In the genomic region with DNA sequence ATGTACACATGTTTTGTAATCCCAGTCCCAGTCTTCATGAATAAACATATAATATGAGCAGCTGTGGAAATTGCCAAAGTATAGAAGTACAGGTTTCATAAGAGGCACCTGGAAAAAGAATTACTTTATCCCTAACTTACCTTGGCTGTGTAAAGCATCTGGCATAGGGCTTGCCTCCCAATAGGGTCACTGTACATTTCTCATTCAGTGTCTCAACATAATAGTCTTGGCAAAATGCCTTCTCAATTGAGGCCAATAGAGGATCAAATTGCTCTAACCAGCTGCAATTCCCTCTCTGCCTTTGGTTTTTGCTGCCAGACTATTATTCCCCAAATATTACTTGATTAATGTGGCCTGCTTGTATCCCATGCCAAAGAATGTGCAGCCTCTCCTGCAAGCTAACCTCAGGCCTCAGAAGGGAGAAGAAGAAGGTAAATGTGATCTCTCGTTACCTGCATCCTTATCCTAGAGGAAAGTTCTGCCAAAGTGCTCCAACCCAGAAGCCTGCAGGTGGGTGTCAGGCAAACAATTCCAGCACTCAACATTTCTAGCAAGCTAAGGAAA, we compare ENCODE assay signal across 31 mouse cellular contexts.
DNase-seq lines count a peak whose midpoint lies in the region; ATAC-seq and TF ChIP-seq lines count a peak whose summit lies in the region.
"Had no signal": no experiment of that assay in that cellular context is flagged by ENCODE, and none has a peak within 500 bp of the region (broad histone marks: within the 10 kb centered on the region; RNA-seq: fewer than 3 reads in every experiment).

No protein-coding gene starts in this region.

- peaks cover 4% of the 10 kb centered on the region; the same call in 1 of the 2 replicates for H3K4me1 ChIP-seq in forebrain, embryonic 13.5 days
- H3K4me1 ChIP-seq in forebrain, embryonic 11.5 days (replicated peaks; ENCODE audit: control insufficient read depth, insufficient read depth, low read length) = no peaks in the 10 kb centered on the region
- H3K4me1 ChIP-seq in hindbrain, embryonic 14.5 days (replicated peaks; ENCODE audit: control insufficient read depth, insufficient read depth, low read length) = no peaks in the 10 kb centered on the region
- no peaks in the 10 kb centered on the region for H3K4me1 ChIP-seq in hindbrain, embryonic 13.5 days (replicated peaks)
- no peaks in the 10 kb centered on the region for H3K4me1 ChIP-seq in embryonic facial prominence, embryonic 14.5 days (ENCODE audit: control insufficient read depth, insufficient read depth, low read length)
- no peaks in the 10 kb centered on the region for H3K4me1 ChIP-seq in limb, embryonic 14.5 days (ENCODE audit: control insufficient read depth, insufficient read depth, low read length)
- H3K4me1 ChIP-seq: embryonic facial prominence, embryonic 12.5 days; forebrain, embryonic 12.5 days; heart, embryonic 10.5 days; heart, embryonic 13.5 days; intestine, embryonic 15.5 days had no signal

- DNase-seq in forebrain, embryonic 11.5 days (ENCODE audit: low spot score) = no peak
- DNase-seq in hindbrain, embryonic 14.5 days (ENCODE audit: low spot score) = peak; percentile 25
- DNase-seq in embryonic facial prominence, embryonic 14.5 days (ENCODE audit: low spot score) = peak; percentile 75
- peak; percentile 82 for DNase-seq in limb, embryonic 14.5 days (ENCODE audit: low spot score)
- no peak for DNase-seq in frontal cortex, postnatal 10 days (ENCODE audit: low spot score in 2 of 2)
- no peak for DNase-seq in cerebellum, adult 8-10 months
- DNase-seq: adrenal gland, postnatal 10 days; adrenal gland, postnatal 36 days; B cell, adult 2 months; cerebellum, adult 11 months; cerebellum, adult 2 months; cerebellum, postnatal 10 days; cerebellum, postnatal 36 days; embryo, embryonic 11 days; gastrocnemius, postnatal 25 days; heart, adult 2 months; heart, postnatal 14 days; heart, postnatal 4 days; kidney, adult 11 months; kidney, adult 8-10 months had no signal

- no peak for TF ChIP-seq POLR2A in limb, embryonic 14.5 days (IDR thresholded peaks at IDR 0.05; ENCODE audit: borderline replicate concordance, extremely low read depth, insufficient read depth, insufficient read length)

- no peak overlapping the region for H3K4me3 ChIP-seq in forebrain, embryonic 13.5 days
- no peak overlapping the region for H3K4me3 ChIP-seq in forebrain, embryonic 11.5 days (ENCODE audit: low read depth, low read length)
- H3K4me3 ChIP-seq in hindbrain, embryonic 14.5 days (replicated peaks; ENCODE audit: low read length) = no peak overlapping the region
- no peak overlapping the region for H3K4me3 ChIP-seq in hindbrain, embryonic 13.5 days
- no peak overlapping the region for H3K4me3 ChIP-seq in embryonic facial prominence, embryonic 14.5 days (ENCODE audit: low read depth, low read length)
- H3K4me3 ChIP-seq in limb, embryonic 14.5 days (replicated peaks; ENCODE audit: low read length) = no peak overlapping the region
- H3K4me3 ChIP-seq: embryonic facial prominence, embryonic 12.5 days; forebrain, embryonic 12.5 days; heart, adult 2 months; heart, embryonic 10.5 days; heart, embryonic 13.5 days; intestine, embryonic 15.5 days had no signal

- no peak overlapping the region for H3K9ac ChIP-seq in forebrain, embryonic 13.5 days
- H3K9ac ChIP-seq in forebrain, embryonic 11.5 days (ENCODE audit: low read length) = no peak overlapping the region
- H3K9ac ChIP-seq in hindbrain, embryonic 14.5 days = no peak overlapping the region
- no peak overlapping the region for H3K9ac ChIP-seq in hindbrain, embryonic 13.5 days
- no peak overlapping the region for H3K9ac ChIP-seq in embryonic facial prominence, embryonic 14.5 days (ENCODE audit: low read depth, low read length)
- H3K9ac ChIP-seq in limb, embryonic 14.5 days (ENCODE audit: low read depth, low read length, severe bottlenecking) = no peak overlapping the region
- H3K9ac ChIP-seq: embryonic facial prominence, embryonic 12.5 days; forebrain, embryonic 12.5 days; heart, embryonic 13.5 days; intestine, embryonic 15.5 days had no signal

- H3K27me3 ChIP-seq in forebrain, embryonic 13.5 days = no peaks in the 10 kb centered on the region
- no peaks in the 10 kb centered on the region for H3K27me3 ChIP-seq in forebrain, embryonic 11.5 days (ENCODE audit: control insufficient read depth, insufficient read depth, low read length)
- no peaks in the 10 kb centered on the region for H3K27me3 ChIP-seq in hindbrain, embryonic 14.5 days (ENCODE audit: control insufficient read depth, insufficient read depth, low read length)
- H3K27me3 ChIP-seq in hindbrain, embryonic 13.5 days = no peaks in the 10 kb centered on the region
- no peaks in the 10 kb centered on the region for H3K27me3 ChIP-seq in embryonic facial prominence, embryonic 14.5 days (replicated peaks; ENCODE audit: control insufficient read depth, insufficient read depth, low read length)
- no peaks in the 10 kb centered on the region for H3K27me3 ChIP-seq in limb, embryonic 14.5 days (ENCODE audit: control insufficient read depth, insufficient read depth, low read length)
- H3K27me3 ChIP-seq: CH12.LX; embryonic facial prominence, embryonic 12.5 days; forebrain, embryonic 12.5 days; heart, embryonic 13.5 days; intestine, embryonic 15.5 days had no signal

- H3K9me3 ChIP-seq in forebrain, embryonic 13.5 days (replicated peaks) = no peaks in the 10 kb centered on the region
- H3K9me3 ChIP-seq in forebrain, embryonic 11.5 days (ENCODE audit: control insufficient read depth, low read length) = no peaks in the 10 kb centered on the region
- no peaks in the 10 kb centered on the region for H3K9me3 ChIP-seq in hindbrain, embryonic 14.5 days (ENCODE audit: control insufficient read depth, low read length)
- H3K9me3 ChIP-seq in hindbrain, embryonic 13.5 days = no peaks in the 10 kb centered on the region
- H3K9me3 ChIP-seq in embryonic facial prominence, embryonic 14.5 days (ENCODE audit: control insufficient read depth, low read length) = no peaks in the 10 kb centered on the region
- no peaks in the 10 kb centered on the region for H3K9me3 ChIP-seq in limb, embryonic 14.5 days (ENCODE audit: control insufficient read depth, low read length)
- H3K9me3 ChIP-seq: embryonic facial prominence, embryonic 12.5 days; forebrain, embryonic 12.5 days; G1E; heart, embryonic 10.5 days; intestine, embryonic 15.5 days had no signal

- WGBS in forebrain, embryonic 13.5 days = 78% methylated on average over 1 of the region's 1 CpGs
- WGBS in forebrain, embryonic 11.5 days = 85% methylated on average over 1 of the region's 1 CpGs
- 74% methylated on average over 1 of the region's 1 CpGs for WGBS in hindbrain, embryonic 14.5 days
- 86% methylated on average over 1 of the region's 1 CpGs for WGBS in hindbrain, embryonic 13.5 days
- 46% methylated on average over 1 of the region's 1 CpGs for WGBS in embryonic facial prominence, embryonic 14.5 days
- 57% methylated on average over 1 of the region's 1 CpGs for WGBS in limb, embryonic 14.5 days

- H3K4me2 ChIP-seq in forebrain, embryonic 13.5 days = no peak overlapping the region
- H3K4me2 ChIP-seq in forebrain, embryonic 11.5 days (ENCODE audit: low read depth, low read length, severe bottlenecking) = no peak overlapping the region
- H3K4me2 ChIP-seq in hindbrain, embryonic 14.5 days (replicated peaks) = no peak overlapping the region
- no peak overlapping the region for H3K4me2 ChIP-seq in hindbrain, embryonic 13.5 days
- H3K4me2 ChIP-seq in embryonic facial prominence, embryonic 14.5 days (ENCODE audit: low read depth, low read length) = no peak overlapping the region
- H3K4me2 ChIP-seq in limb, embryonic 14.5 days (replicated peaks; ENCODE audit: low read depth, low read length, severe bottlenecking) = no peak overlapping the region
- H3K4me2 ChIP-seq: embryonic facial prominence, embryonic 12.5 days; forebrain, embryonic 12.5 days; heart, embryonic 13.5 days; intestine, embryonic 15.5 days had no signal

- H3K36me3 ChIP-seq in forebrain, embryonic 13.5 days (ENCODE audit: poor library complexity, severe bottlenecking) = no peaks in the 10 kb centered on the region
- no peaks in the 10 kb centered on the region for H3K36me3 ChIP-seq in forebrain, embryonic 11.5 days (ENCODE audit: control insufficient read depth, insufficient read depth, low read length)
- H3K36me3 ChIP-seq in hindbrain, embryonic 14.5 days (replicated peaks; ENCODE audit: control insufficient read depth, insufficient read depth) = no peaks in the 10 kb centered on the region
- no peaks in the 10 kb centered on the region for H3K36me3 ChIP-seq in hindbrain, embryonic 13.5 days
- H3K36me3 ChIP-seq in embryonic facial prominence, embryonic 14.5 days (ENCODE audit: control insufficient read depth, insufficient read depth, low read length) = no peaks in the 10 kb centered on the region
- no peaks in the 10 kb centered on the region for H3K36me3 ChIP-seq in limb, embryonic 14.5 days (ENCODE audit: control insufficient read depth, insufficient read depth, low read length)
- H3K36me3 ChIP-seq: embryonic facial prominence, embryonic 12.5 days; forebrain, embryonic 12.5 days; G1E; heart, embryonic 10.5 days; heart, embryonic 13.5 days; intestine, embryonic 15.5 days had no signal

- no peak overlapping the region for H3K27ac ChIP-seq in forebrain, embryonic 13.5 days
- H3K27ac ChIP-seq in forebrain, embryonic 11.5 days (ENCODE audit: low read depth, low read length) = no peak overlapping the region
- H3K27ac ChIP-seq in hindbrain, embryonic 14.5 days = no peak overlapping the region
- no peak overlapping the region for H3K27ac ChIP-seq in hindbrain, embryonic 13.5 days
- H3K27ac ChIP-seq in embryonic facial prominence, embryonic 14.5 days (replicated peaks; ENCODE audit: low read depth, low read length) = no peak overlapping the region
- no peak overlapping the region for H3K27ac ChIP-seq in limb, embryonic 14.5 days (replicated peaks; ENCODE audit: low read depth, low read length)
- H3K27ac ChIP-seq: embryonic facial prominence, embryonic 12.5 days; forebrain, embryonic 12.5 days; heart, adult 2 months; heart, embryonic 10.5 days; heart, embryonic 13.5 days; intestine, embryonic 15.5 days had no signal

- 0 out of 2 replicates have a peak, but pooled peaks have one; percentile 8 for ATAC-seq in forebrain, embryonic 13.5 days
- no peak for ATAC-seq in forebrain, embryonic 11.5 days (replicated peaks; ENCODE audit: low FRiP score)
- no peak for ATAC-seq in hindbrain, embryonic 14.5 days (ENCODE audit: low FRiP score)
- no peak for ATAC-seq in hindbrain, embryonic 13.5 days (ENCODE audit: low FRiP score)
- ATAC-seq in embryonic facial prominence, embryonic 14.5 days (ENCODE audit: low read depth) = peak; percentile 91
- peak; percentile 86 for ATAC-seq in limb, embryonic 14.5 days (ENCODE audit: low FRiP score, low read depth)
- ATAC-seq: hindbrain, embryonic 16.5 days; intestine, embryonic 15.5 days; Patski had no signal

Comparison
In these comparisons a context has a peak if more than half of its experiments do, and no peak if none do; other contexts are left out.
1. ATAC-seq: peak in forebrain, embryonic 13.5 days (single experiment), embryonic facial prominence, embryonic 14.5 days (single experiment) and limb, embryonic 14.5 days (single experiment); none in forebrain, embryonic 11.5 days (single experiment), hindbrain, embryonic 14.5 days (single experiment) and hindbrain, embryonic 13.5 days (single experiment).
2. DNase-seq: peak in hindbrain, embryonic 14.5 days (single experiment), embryonic facial prominence, embryonic 14.5 days (single experiment) and limb, embryonic 14.5 days (single experiment); none in forebrain, embryonic 11.5 days (single experiment), frontal cortex, postnatal 10 days (0 of 2) and cerebellum, adult 8-10 months (single experiment).